Mouse (Mus musculus) ovary, postnatal 36 days (tissue): ENCODE measurements at regions not wholly inside any gene's neighbourhood (a gene's known extent, or its start where the extent isn't known, plus 50 kb on each side); places are given as distances from the start of the nearest gene placed in this dataset.

Experiments used
- DNase-seq: peaks from one replicate; pipeline ENCODE4 v3.0.0; 2022; ENCODE audit warnings: low spot score, mixed read lengths

DNA sequence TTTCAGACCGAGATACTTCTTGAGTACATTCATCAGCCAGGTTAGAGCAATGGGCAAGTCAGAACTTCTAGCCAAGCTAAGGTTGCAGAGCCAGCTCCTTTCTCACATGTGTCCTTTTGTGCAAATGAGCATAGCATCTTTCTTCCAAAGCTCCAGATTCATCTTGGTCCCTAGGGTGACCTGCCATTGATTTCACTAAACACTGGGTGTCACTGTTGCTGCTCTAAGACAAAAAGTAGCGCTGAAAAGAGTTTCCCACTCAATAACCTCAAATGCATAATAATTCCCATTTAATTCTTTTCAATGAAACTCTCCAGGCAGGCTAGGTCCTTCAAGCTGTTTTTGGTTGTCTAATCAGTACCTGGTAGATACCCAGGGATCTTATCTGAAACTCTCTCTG is 688.6 kb upstream of the BB014433 start:
- no peak for DNase-seq

GRCm38 (mm10) chr8:15731324-15731723 is 685.4 kb upstream of the BB014433 start:
- no peak for DNase-seq

GRCm38 (mm10) chr8:15729075-15729474 is 683.2 kb upstream of the BB014433 start:
- peak; percentile 45 for DNase-seq

DNA sequence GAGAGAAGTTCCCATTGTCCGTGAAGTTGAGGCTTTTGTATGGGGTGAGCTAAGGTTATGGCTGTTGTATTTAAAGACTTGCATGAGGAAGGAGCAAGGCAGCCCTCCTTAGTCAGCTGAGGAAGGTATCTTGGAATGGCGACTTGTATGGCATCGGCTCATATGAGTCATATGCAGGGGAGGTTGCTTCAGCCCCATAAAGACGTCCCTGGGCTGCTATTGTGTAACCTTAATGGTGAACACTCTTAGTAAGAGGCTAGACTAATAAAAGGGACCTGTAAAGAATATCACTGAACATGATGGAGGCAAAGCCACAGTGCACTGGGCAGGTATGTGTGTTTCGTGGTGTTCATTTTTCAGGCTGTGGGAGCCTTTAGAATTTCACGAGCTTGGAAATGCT is 680.4 kb upstream of the BB014433 start:
- DNase-seq: no peak
